Mouse (Mus musculus): ENCODE results near the gene Tmem72. TPM values are rescaled to one million over a fixed set of nuclear protein-coding genes. Genes with fewer than 3 reads are reported as not detected.

Tmem72 gene
- polyA plus RNA-seq, 1 experiment: 0.04 TPM

GRCm38 (mm10) chr6:116643881-116644280 lies 72.8 kb downstream of the Tmem72 start:
- Histone ChIP-seq H3K4me3 (replicated peaks; ENCODE audit: extremely low read depth, low read depth, low read length) (no peak overlapping the region), H3K4me1 (ENCODE audit: control insufficient read depth, insufficient read depth, low read length) (peaks cover 25% of the 10 kb centered on the region)
- WGBS: 36% methylated on average over 4 of the region's 4 CpGs
- DNase-seq: no peak
- TF ChIP-seq POLR2A (IDR thresholded peaks at IDR 0.05; ENCODE audit: borderline replicate concordance, extremely low read depth, low read depth, low read length) (no peak), CTCF (IDR thresholded peaks at IDR 0.05; ENCODE audit: insufficient read depth, low read length) (no peak)

GRCm38 (mm10) chr6:116642942-116643341 lies 73.8 kb downstream of the Tmem72 start:
- TF ChIP-seq POLR2A (IDR thresholded peaks at IDR 0.05; ENCODE audit: borderline replicate concordance, extremely low read depth, low read depth, low read length): no peak
- no peak for TF ChIP-seq CTCF (IDR thresholded peaks at IDR 0.05; ENCODE audit: insufficient read depth, low read length)
- Histone ChIP-seq H3K4me3 (replicated peaks; ENCODE audit: extremely low read depth, low read depth, low read length) (no peak overlapping the region), H3K4me1 (ENCODE audit: control insufficient read depth, insufficient read depth, low read length) (peaks cover 32% of the 10 kb centered on the region)
- WGBS: 83% methylated on average over 11 of the region's 11 CpGs
- no peak for DNase-seq

- Histone ChIP-seq H3K4me3 (replicated peaks; ENCODE audit: extremely low read depth, low read depth, low read length) (no peak overlapping the region), H3K4me1 (ENCODE audit: control insufficient read depth, insufficient read depth, low read length) (peaks cover 47% of the 10 kb centered on the region)
- TF ChIP-seq POLR2A (IDR thresholded peaks at IDR 0.05; ENCODE audit: borderline replicate concordance, extremely low read depth, low read depth, low read length) (no peak), CTCF (IDR thresholded peaks at IDR 0.05; ENCODE audit: insufficient read depth, low read length) (no peak)
- no peak for DNase-seq
- 45% methylated on average over 2 of the region's 2 CpGs for WGBS
These were observed 77.0 kb downstream of the Tmem72 start for GRCm38 (mm10) chr6:116639663-116640062.

GRCm38 (mm10) chr6:116638871-116639270 lies 77.8 kb downstream of the Tmem72 start:
- H3K4me1 ChIP-seq (ENCODE audit: control insufficient read depth, insufficient read depth, low read length): peaks cover 39% of the 10 kb centered on the region
- TF ChIP-seq CTCF (IDR thresholded peaks at IDR 0.05; ENCODE audit: insufficient read depth, low read length) (no peak), POLR2A (IDR thresholded peaks at IDR 0.05; ENCODE audit: borderline replicate concordance, extremely low read depth, low read depth, low read length) (no peak)
- WGBS: 70% methylated on average over 2 of the region's 2 CpGs
- no peak overlapping the region for H3K4me3 ChIP-seq (replicated peaks; ENCODE audit: extremely low read depth, low read depth, low read length)
- DNase-seq: no peak

DNA sequence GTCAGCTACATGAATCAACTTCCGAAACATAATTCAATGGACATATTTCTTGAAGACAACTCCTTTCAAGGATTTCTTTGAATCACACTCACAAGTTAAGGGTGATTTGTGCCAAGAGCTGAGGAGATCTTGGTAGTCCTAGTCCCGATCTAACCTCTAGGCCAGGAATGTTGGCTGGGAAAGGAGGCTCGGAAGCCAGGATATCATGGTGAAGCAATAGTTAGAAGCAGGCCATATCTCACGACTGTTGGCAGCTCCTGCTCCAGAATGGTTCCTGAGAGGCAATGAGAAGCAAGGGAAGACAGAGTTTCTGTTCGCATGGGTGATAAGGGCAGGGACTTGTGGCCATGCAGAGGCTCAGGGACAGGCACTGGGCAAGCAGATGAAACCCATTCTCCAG lies 79.2 kb downstream of the Tmem72 start:
- 55% methylated on average over 5 of the region's 5 CpGs for WGBS
- no peak for DNase-seq
- TF ChIP-seq CTCF (IDR thresholded peaks at IDR 0.05; ENCODE audit: insufficient read depth, low read length) (no peak), POLR2A (IDR thresholded peaks at IDR 0.05; ENCODE audit: borderline replicate concordance, extremely low read depth, low read depth, low read length) (no peak)
- peaks cover 34% of the 10 kb centered on the region for H3K4me1 ChIP-seq (ENCODE audit: control insufficient read depth, insufficient read depth, low read length)
- no peak overlapping the region for H3K4me3 ChIP-seq (replicated peaks; ENCODE audit: extremely low read depth, low read depth, low read length)

DNA sequence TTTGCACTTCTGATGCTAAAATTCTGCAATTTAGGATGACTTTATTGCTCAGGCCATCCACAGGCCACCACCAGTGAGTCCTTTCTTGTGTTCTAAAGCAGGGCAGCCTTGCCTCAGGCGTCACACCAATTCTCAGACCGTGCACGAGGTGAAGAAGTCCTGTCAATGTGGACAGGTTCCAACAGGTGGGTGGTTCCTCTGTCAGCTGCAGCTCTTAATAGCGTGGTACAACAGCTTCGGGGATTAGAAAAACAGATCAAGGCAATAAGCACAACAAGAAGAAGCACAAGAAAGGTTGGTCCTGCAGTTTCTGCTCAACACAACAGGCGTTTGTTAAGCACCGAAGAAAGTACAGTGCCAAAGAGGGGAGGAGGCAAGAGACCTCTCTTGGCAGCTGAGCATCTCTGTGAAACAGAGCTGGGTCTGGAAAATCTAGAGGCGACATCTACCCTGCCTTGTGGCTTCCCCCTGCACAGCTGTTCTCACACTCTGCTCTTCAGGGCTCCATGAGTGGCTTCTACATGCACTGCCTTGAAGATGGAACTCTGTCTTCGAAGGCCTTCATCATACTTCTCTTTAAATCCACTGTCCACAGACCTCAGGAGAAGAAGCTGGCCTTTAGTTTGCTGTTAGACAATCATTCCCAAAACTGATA lies 80.0 kb downstream of the Tmem72 start:
- DNase-seq: no peak
- peaks cover 34% of the 10 kb centered on the region for H3K4me1 ChIP-seq (ENCODE audit: control insufficient read depth, insufficient read depth, low read length)
- WGBS: 67% methylated on average over 9 of the region's 9 CpGs
- no peak for TF ChIP-seq POLR2A (IDR thresholded peaks at IDR 0.05; ENCODE audit: borderline replicate concordance, extremely low read depth, low read depth, low read length)
- TF ChIP-seq CTCF (IDR thresholded peaks at IDR 0.05; ENCODE audit: insufficient read depth, low read length): no peak
- H3K4me3 ChIP-seq (replicated peaks; ENCODE audit: extremely low read depth, low read depth, low read length): no peak overlapping the region

DNA sequence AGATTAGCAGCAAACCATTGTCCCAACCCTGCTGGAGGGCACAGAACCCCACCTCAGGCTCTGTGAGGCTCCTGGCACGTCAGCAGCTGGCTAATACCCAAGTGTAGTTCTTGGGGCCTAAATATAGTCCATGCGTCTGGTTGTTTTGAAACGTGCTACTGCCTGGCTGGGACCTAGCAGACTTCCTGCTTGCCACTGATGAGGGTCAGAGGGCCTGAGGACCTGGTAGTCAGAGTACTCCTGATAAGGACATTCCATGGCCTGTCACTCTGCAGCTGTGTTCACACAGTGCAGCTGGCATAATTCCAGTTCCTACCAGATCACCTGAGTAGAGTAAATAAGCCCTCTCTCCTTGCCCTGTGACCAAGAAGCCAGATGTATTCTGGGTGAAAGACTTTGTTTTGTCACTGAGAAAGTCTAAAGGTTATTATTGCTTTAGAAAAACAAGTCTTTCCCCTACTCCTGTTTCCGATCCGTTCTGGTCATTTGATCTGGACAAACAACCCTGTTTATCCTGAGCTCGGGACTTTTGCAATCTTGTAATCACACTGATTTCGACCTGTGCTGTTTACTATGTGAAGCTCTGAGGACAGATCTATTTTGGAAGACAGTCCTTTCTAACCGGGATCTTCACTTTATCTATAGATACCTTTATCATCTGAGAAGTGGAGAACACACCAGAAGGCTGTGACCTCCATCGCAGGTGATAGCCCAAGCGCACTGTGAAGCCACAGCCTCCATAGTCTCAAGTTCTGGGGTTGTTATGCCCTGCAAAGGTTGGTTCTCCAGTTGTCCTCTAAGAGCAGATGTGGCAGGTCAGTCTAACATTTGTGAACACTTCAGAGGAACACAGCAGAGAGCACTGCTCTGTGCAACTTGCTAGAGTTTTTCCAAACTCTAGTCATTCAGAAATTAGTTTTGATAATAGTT lies 81.2 kb downstream of the Tmem72 start:
- H3K4me3 ChIP-seq (replicated peaks; ENCODE audit: extremely low read depth, low read depth, low read length): no peak overlapping the region
- TF ChIP-seq POLR2A (IDR thresholded peaks at IDR 0.05; ENCODE audit: borderline replicate concordance, extremely low read depth, low read depth, low read length): 0 out of 2 replicates have a peak, but pooled peaks have one; percentile 14
- TF ChIP-seq CTCF (IDR thresholded peaks at IDR 0.05; ENCODE audit: insufficient read depth, low read length): no peak
- H3K4me1 ChIP-seq (ENCODE audit: control insufficient read depth, insufficient read depth, low read length): peaks cover 34% of the 10 kb centered on the region
- 29% methylated on average over 10 of the region's 10 CpGs for WGBS
- DNase-seq: peak; percentile 78

DNA sequence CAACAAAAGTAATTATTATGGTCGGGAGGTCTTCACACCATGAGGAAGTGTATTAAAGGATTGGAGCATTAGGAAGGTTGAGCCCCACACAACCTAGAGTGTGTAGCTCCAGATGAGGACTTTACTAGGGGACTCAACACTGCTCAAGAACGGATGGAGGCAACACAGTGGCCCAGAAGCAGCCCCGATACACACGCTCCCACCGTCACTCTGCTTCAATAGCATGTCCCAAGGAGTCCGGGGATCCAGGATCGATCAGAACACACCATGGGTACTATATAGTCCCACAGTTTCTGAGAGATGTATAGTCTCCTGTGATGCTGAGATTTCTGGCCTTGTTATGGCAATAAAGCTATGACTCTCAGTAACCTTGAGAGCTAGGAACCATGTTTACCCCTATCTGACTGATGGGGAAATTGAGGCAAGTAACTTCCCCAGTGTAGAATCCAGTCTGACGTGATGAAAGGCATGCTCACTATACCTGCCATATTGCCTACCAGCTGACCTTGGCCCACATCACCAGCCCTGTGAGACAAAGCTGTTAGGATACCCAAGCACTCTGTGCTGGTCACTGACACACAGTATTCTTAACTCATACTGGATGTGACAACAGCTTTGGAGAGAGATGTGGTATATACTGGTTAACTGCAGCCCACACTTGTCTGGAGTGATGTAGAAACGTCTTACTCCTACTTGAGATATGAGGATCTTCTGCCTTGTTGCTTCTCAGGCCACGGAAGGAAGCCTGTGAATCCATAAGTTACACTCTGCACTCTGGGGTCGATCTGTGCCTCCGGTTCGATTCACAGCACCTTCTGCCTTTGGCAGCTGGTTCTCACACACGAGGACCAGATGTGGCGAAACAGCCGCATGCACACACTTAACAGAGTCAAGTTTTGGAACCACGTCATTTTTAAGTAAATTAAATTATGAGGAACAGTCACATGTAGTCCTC lies 82.7 kb downstream of the Tmem72 start:
- Histone ChIP-seq H3K4me3 (replicated peaks; ENCODE audit: extremely low read depth, low read depth, low read length) (no peak overlapping the region), H3K4me1 (ENCODE audit: control insufficient read depth, insufficient read depth, low read length) (peaks cover 29% of the 10 kb centered on the region)
- WGBS: 86% methylated on average over 17 of the region's 17 CpGs
- TF ChIP-seq POLR2A (IDR thresholded peaks at IDR 0.05; ENCODE audit: borderline replicate concordance, extremely low read depth, low read depth, low read length) (no peak), CTCF (IDR thresholded peaks at IDR 0.05; ENCODE audit: insufficient read depth, low read length) (no peak)
- DNase-seq: no peak

- 45% methylated on average over 1 of the region's 1 CpGs for WGBS
- Histone ChIP-seq H3K4me1 (ENCODE audit: control insufficient read depth, insufficient read depth, low read length) (peaks cover 16% of the 10 kb centered on the region), H3K4me3 (replicated peaks; ENCODE audit: extremely low read depth, low read depth, low read length) (no peak overlapping the region)
- peak; percentile 81 for DNase-seq
- TF ChIP-seq POLR2A (IDR thresholded peaks at IDR 0.05; ENCODE audit: borderline replicate concordance, extremely low read depth, low read depth, low read length) (no peak), CTCF (IDR thresholded peaks at IDR 0.05; ENCODE audit: insufficient read depth, low read length) (peak; percentile 90)
These were observed 84.6 kb downstream of the Tmem72 start for GRCm38 (mm10) chr6:116632129-116632528.
